Mouse (Mus musculus) yolk sac, embryonic 10.5 days (tissue): ENCODE results near the gene Tiam2.
A peak's percentile ranks its signal among the peaks of the same experiment; 100 is the strongest.

ENCODE experiments used
- DNase-seq: peaks from one replicate; pipeline ENCODE4 v3.0.0-alpha.2; 2017; ENCODE audit warnings: low spot score

Gene Tiam2

GRCm38 (mm10) chr17:3560534-3560933 lies 234.2 kb downstream of the Tiam2 start:
- DNase-seq = no peak

GRCm38 (mm10) chr17:3562405-3562804 lies 236.0 kb downstream of the Tiam2 start:
- no peak for DNase-seq

DNA sequence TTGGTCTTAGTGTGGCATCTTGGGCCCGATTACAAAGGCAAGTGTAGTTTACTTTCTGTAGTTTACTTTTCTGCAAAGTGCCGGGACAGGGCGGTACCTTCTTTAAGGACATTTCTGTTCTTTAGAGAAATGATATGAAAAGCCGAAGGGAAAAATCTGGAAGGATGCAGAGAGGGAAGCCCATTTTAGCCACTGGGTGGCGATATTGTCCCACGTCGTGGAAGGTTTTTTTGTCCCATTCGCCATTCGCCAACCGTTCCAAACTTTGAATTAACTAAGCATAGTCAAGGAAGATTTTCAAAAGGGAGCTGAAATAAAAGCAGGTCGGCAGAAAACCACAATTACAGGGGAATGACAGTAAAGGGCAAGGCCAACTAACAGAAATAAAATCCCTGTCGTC lies 244.5 kb downstream of the Tiam2 start:
- peak; percentile 48 for DNase-seq
